Mouse (Mus musculus) liver, embryonic 14.5 days (tissue): ENCODE results near the gene Bbip1.

Source experiments
- CTCF ChIP-seq: IDR thresholded peaks from 2 replicates; pipeline ENCODE4 v1.5.1; 2016; ENCODE audit warnings: antibody characterized with exemption, low read depth, control low read depth
- EP300 ChIP-seq: IDR thresholded peaks from 2 replicates; pipeline ENCODE4 v1.6.1; 2016; ENCODE audit warnings: antibody characterized with exemption, low read depth

- TF ChIP-seq CTCF (no peak), EP300 (peak; percentile 88)
Observed at GRCm38 (mm10) chr19:53886576-53887370, 57.7 kb downstream of the Bbip1 start.
